Mouse (Mus musculus) small intestine, adult 2 months (tissue): ENCODE measurements around the gene Mgat5b. TPM values are rescaled to one million over a fixed set of nuclear protein-coding genes. Genes with fewer than 3 reads are reported as not detected.
"Not testable (repeated sequence)": the region's sequence is repeated elsewhere in the genome, so short reads cannot be mapped to it uniquely, and the experiment has no call there.

Experiments used
- H3K27ac ChIP-seq: fragments of 200-500 bp; 2 replicates; pipeline ENCODE4 v1.5.1; 2012; ENCODE audit warnings: low read depth, low read length, control low read depth, inconsistent platforms; ENCODE audit not compliant: insufficient read depth
- H3K27me3 ChIP-seq: fragments of 200-500 bp; 2 replicates; pipeline ENCODE4 v1.6.1; 2012; ENCODE audit warnings: mild to moderate bottlenecking, moderate library complexity, low read length, inconsistent platforms; ENCODE audit not compliant: control insufficient read depth, insufficient read depth
- H3K36me3 ChIP-seq: fragments of 200-500 bp; 2 replicates; pipeline ENCODE4 v1.6.1; 2012; ENCODE audit warnings: mild to moderate bottlenecking, low read length, control low read depth, inconsistent platforms; ENCODE audit not compliant: control insufficient read depth, insufficient read depth
- H3K4me1 ChIP-seq: fragments of 200-500 bp; 2 replicates; pipeline ENCODE4 v1.6.1; 2012; ENCODE audit warnings: low read length, inconsistent platforms, mixed read lengths; ENCODE audit not compliant: control insufficient read depth, insufficient read depth, insufficient read length
- H3K4me3 ChIP-seq: fragments of 200-500 bp; 2 replicates; pipeline ENCODE4 v1.5.1; 2012; ENCODE audit warnings: low read depth, mild to moderate bottlenecking, control low read depth, inconsistent platforms, low read length, moderate library complexity
- CTCF ChIP-seq: fragments of 200-500 bp; IDR thresholded peaks from 2 replicates; pipeline ENCODE4 v1.5.1; 2012; ENCODE audit warnings: low read depth, mild to moderate bottlenecking, control low read depth, inconsistent platforms, low read length, moderate library complexity, mixed read lengths; ENCODE audit not compliant: insufficient replicate concordance, insufficient read length; ENCODE audit errors: extremely low read depth
- POLR2A ChIP-seq: fragments of 200-500 bp; IDR thresholded peaks from 2 replicates; pipeline ENCODE4 v1.6.1; 2012; ENCODE audit warnings: low read depth, mild to moderate bottlenecking, control low read depth, inconsistent platforms, low read length, moderate library complexity
- WGBS: fragments of 180-500 bp; shearing (Covaris S2); methylation state at CpG from one replicate; pipeline ENCODE4 v1.1.7; 2018; 5-methylcytosine and 5-hydroxymethylcytosine counted together
- polyA plus RNA-seq: library from polyadenylated mRNA; depleted of rRNA; stranded (reverse); fragments of >200 nt; gene quantifications from 2 replicates; pipeline ENCODE4 v1.2.3, GENCODE M21; 2012

The Mgat5b gene
- polyA plus RNA-seq, 1 experiment, result 0.03 TPM

DNA sequence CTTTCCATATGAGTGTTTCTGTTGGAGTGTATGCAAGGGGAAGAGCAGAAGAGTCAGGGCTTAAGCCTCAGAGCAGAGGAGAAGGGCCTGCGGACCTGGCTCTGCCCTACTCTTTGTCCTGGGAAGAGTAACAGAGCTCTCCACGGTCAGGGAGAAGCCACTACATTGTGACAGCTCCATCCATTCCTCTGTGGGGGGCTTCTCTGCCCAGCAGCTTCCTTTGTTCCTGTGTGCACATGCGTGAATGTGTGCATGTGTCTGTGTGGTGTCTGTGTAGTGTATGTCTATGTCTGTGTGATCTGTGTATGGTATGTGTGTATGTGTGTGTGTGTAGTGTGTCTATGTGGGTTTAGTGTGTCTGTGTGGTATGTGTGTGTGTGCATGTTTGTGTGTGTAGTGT lies 23.3 kb upstream of the Mgat5b start:
- no peaks in the 10 kb centered on the region for H3K36me3 ChIP-seq
- WGBS, result 74% methylated on average over 3 of the region's 3 CpGs

DNA sequence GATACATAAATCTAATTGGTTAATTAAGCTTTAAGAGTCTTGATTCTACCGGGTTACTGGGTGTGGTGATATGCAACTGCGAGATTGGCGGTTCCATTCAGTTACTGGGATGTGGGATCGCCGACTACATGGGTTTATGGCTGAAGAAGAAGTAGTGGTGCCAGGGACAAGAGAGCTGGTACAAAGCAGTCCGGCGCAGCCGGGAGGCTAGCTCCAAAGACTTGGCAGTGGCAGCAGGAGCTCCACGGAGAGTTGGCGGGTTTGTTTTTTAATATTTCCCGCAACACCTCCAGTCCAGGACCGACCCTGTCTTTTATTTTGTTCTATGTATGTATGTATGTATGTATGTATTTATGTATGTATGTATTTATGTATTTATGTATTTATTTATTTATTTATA lies 19.4 kb upstream of the Mgat5b start:
- H3K27me3 ChIP-seq, result 0 out of 2 replicates have a peak, but pooled peaks cover 6% of the 10 kb centered on the region
- TF ChIP-seq CTCF (no peak), POLR2A (no peak)
- H3K27ac ChIP-seq, result no peak overlapping the region
- WGBS, result 83% methylated on average over 12 of the region's 12 CpGs
- no peaks in the 10 kb centered on the region for H3K4me1 ChIP-seq
- no peaks in the 10 kb centered on the region for H3K36me3 ChIP-seq
- H3K4me3 ChIP-seq, result no peak overlapping the region

More for the DNA sequence above, 23.3 kb upstream of the Mgat5b start:
- no peak overlapping the region for H3K27ac ChIP-seq
- H3K4me1 ChIP-seq, result no peaks in the 10 kb centered on the region
- no peak overlapping the region for H3K4me3 ChIP-seq
- no peaks in the 10 kb centered on the region for H3K27me3 ChIP-seq
- TF ChIP-seq POLR2A (no peak), CTCF (no peak)

DNA sequence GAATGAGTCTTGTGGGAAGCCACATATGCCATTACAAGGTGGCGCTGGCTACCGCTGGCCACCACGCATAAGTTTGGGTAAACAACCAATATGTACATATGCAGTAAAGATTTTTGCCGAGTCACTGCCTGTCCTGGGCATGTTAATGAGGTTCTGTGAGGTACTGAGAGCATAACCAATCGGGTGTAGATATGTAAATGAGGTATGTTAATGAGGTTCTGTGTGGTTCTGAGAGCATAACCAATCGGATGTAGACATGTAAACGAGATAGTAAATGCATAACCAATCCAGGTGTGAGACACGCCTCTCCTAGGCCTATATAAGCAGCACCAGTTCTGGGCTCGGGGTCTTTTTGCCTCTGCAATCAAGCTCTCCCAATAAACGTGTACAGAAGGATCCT lies 16.1 kb upstream of the Mgat5b start:
- H3K27ac ChIP-seq, result not testable (repeated sequence)

DNA sequence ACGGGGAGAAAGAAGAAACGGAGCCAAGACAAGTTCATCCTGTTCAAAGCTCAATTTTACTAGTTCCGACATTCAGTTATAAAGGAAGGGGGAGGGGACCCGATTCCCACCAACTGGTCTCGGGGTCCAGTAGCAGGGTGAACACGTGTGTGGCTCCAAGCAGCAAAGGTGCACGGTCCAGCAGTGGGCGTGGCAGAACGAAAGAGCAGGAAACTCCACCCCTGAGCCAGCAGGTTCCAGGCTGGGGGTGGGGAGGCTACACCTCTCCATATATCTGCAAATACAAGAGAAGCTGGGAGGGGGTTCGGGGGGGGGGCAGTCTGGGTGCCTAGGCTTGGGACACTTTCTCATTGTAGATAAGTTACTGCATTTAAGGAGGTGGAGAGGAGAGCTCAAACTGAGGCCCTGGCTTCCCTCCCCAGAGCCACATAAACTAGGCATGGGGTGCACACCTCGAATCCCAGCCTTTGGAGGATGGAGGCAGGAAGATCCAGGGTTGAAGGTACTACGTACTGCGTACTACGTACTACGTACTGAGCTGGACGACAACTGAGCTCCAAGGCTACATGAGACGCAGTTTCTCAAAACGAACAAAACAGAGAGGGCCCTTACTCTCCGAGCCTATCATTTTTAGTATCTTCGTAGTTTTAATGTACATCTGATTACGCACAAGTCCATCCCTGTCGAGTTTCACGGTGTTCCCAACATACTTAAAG lies 12.8 kb upstream of the Mgat5b start:
- WGBS, result 5% methylated on average over 23 of the region's 23 CpGs
- TF ChIP-seq POLR2A, result no peak
- TF ChIP-seq CTCF, result no peak
- H3K36me3 ChIP-seq, result no peaks in the 10 kb centered on the region
- H3K27ac ChIP-seq, result no peak overlapping the region
- H3K4me3 ChIP-seq, result peak overlapping the region; percentile 22; the same call in 1 of the 2 replicates
- peaks cover 5% of the 10 kb centered on the region; the same call in 1 of the 2 replicates for H3K4me1 ChIP-seq
- H3K27me3 ChIP-seq, result peaks cover 19% of the 10 kb centered on the region

More for the DNA sequence above, 16.1 kb upstream of the Mgat5b start:
- WGBS, result 87% methylated on average over 10 of the region's 10 CpGs
- H3K4me3 ChIP-seq, H3K36me3 ChIP-seq, H3K4me1 ChIP-seq: not testable (repeated sequence)
- peaks cover 19% of the 10 kb centered on the region for H3K27me3 ChIP-seq

DNA sequence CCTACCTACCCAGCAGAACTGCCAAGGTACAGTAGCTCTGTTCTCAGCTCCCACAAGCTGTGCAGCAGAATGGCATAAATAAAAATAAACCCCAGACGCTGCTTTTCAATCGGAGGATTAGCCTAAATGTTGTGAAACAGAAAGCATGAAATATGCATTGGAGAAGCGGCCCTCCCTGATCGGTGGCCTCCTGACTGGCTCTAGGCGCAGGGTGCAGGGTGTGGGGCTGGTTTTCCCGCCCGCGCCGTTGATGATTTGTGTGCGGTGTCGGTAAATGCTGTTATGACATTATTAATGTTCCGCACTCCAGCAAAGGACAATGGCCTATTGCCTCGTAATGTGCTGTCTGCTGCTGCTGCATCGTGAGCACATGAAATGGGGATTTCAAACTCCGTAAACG lies 5.1 kb upstream of the Mgat5b start:
- TF ChIP-seq CTCF (no peak), POLR2A (no peak)
- WGBS, result 57% methylated on average over 16 of the region's 16 CpGs
- no peaks in the 10 kb centered on the region for H3K4me1 ChIP-seq
- H3K36me3 ChIP-seq, result no peaks in the 10 kb centered on the region
- no peak overlapping the region for H3K4me3 ChIP-seq
- no peak overlapping the region for H3K27ac ChIP-seq
- peaks cover 15% of the 10 kb centered on the region for H3K27me3 ChIP-seq

DNA sequence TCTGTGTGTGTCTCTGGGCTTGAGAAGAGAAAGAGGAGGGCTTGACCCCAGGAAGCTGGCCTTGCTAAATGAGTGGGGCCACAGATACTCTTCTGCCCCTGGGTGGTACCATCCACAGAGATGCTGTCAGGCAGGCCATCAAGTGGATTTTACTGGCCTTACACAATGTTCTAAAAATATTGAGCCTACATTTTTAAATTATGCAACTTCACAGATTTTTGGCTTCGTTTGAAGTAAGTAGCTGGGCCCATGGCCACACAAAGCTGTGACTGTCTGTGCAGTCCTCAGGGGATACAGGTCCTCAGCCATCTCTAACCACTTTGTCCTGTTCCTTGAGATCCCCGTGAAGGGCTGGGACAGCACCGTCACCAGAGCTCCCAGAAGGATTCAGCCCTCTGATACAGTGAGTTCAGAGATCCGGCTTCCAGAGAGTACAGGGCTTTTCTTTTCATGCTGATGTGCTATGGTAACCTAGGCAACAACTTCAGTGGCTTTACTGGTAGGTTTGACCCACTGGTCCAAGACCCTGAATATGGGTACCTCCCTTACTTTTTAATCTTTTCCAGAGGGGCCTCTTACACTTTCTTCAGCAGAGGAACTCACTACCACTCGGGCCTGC lies 4.3 kb upstream of the Mgat5b start:
- Histone ChIP-seq H3K27me3 (peaks cover 23% of the 10 kb centered on the region), H3K4me1 (peaks cover 2% of the 10 kb centered on the region; the same call in 1 of the 2 replicates), H3K4me3 (no peak overlapping the region), H3K27ac (no peak overlapping the region), H3K36me3 (no peaks in the 10 kb centered on the region)
- no peak for TF ChIP-seq POLR2A
- TF ChIP-seq CTCF, result no peak
- WGBS, result 73% methylated on average over 5 of the region's 5 CpGs

DNA sequence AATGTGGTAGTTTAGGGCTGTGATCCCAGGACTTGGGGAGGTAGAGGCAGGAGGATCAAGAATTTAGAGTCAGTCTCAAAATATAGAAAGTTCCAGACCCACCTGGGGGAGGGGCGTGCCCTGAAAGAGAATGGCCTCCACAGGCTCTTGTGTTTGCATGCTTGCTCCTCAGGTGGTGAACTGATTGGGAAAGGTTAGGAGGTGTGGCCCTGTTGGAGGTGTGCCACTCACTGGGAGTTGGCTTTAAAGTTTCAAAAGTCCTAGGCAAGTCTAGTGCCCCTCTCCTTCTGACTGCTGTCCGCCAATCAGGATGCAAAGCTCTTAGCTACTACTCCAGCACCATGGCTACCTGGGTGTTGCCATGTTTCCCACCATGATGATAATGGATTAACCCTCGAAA lies 3.4 kb upstream of the Mgat5b start:
- Histone ChIP-seq H3K27me3 (peaks cover 31% of the 10 kb centered on the region), H3K4me1 (peaks cover 2% of the 10 kb centered on the region; the same call in 1 of the 2 replicates), H3K36me3 (no peaks in the 10 kb centered on the region), H3K4me3 (no peak overlapping the region), H3K27ac (no peak overlapping the region)
- 83% methylated on average over 3 of the region's 3 CpGs for WGBS
- TF ChIP-seq POLR2A (no peak), CTCF (no peak)

DNA sequence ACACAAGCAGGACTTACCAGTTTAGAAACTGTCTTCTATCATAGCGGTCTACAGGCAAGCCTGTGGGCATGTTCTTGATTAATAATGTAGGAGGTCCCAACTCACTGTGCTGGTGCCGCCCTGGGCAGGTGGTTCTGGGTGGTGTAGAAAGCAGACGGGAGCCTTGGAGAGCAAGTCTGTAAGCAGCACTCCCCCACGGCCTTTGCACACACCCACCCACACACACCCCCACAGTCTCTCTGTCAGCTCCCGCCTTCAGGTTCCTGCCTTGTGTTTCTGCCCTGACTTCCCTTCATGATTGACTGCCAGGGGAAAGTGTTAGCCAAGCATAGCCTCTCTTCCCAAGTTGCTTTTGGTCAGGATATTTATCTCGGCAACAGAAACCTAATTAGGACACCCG lies 1.3 kb upstream of the Mgat5b start:
- Histone ChIP-seq H3K4me3 (no peak overlapping the region), H3K36me3 (no peaks in the 10 kb centered on the region), H3K4me1 (peaks cover 2% of the 10 kb centered on the region; the same call in 1 of the 2 replicates), H3K27me3 (peaks cover 38% of the 10 kb centered on the region), H3K27ac (no peak overlapping the region)
- TF ChIP-seq POLR2A, result no peak
- no peak for TF ChIP-seq CTCF
- WGBS, result 38% methylated on average over 7 of the region's 7 CpGs
